Mouse (Mus musculus) hindbrain, embryonic 16.5 days (tissue): ENCODE results near the gene Wdr17. TPM values are rescaled to one million over a fixed set of nuclear protein-coding genes. Genes with fewer than 3 reads are reported as not detected.

Source experiments
- ATAC-seq: fragments of 200-750 bp; cut with Nextera tagmentation; 2 replicates; pipeline ENCODE4 v1.8.0; 2017; ENCODE audit warnings: moderate TSS enrichment, moderate library complexity
- H3K27ac ChIP-seq: fragments of 300-500 bp; sonication (generic); 2 replicates; pipeline ENCODE4 v1.5.1; 2014; ENCODE audit warnings: low read depth, mild to moderate bottlenecking, control low read depth, low read length, moderate library complexity
- H3K27me3 ChIP-seq: fragments of 300-500 bp; sonication (generic); replicated peaks from 2 replicates; pipeline ENCODE4 v1.6.1; 2014; ENCODE audit warnings: low read length; ENCODE audit not compliant: control insufficient read depth, insufficient read depth
- H3K36me3 ChIP-seq: fragments of 300-500 bp; sonication (generic); 2 replicates; pipeline ENCODE4 v1.6.1; 2014; ENCODE audit warnings: mild to moderate bottlenecking, low read length, moderate library complexity, mixed read lengths; ENCODE audit not compliant: control insufficient read depth, insufficient read depth
- H3K4me1 ChIP-seq: fragments of 300-500 bp; sonication (generic); 2 replicates; pipeline ENCODE4 v1.6.1; 2014; ENCODE audit warnings: low read depth, low read length; ENCODE audit not compliant: control insufficient read depth, insufficient read depth
- H3K4me2 ChIP-seq: fragments of 300-500 bp; sonication (generic); 2 replicates; pipeline ENCODE4 v1.6.1; 2014; ENCODE audit warnings: mild to moderate bottlenecking, low read length, control low read depth, moderate library complexity
- H3K4me3 ChIP-seq: fragments of 300-500 bp; sonication (generic); 2 replicates; pipeline ENCODE4 v1.5.1; 2014; ENCODE audit warnings: mild to moderate bottlenecking, low read length, control low read depth, moderate library complexity
- H3K9ac ChIP-seq: fragments of 300-500 bp; sonication (generic); 2 replicates; pipeline ENCODE4 v1.6.1; 2014; ENCODE audit warnings: low read depth, mild to moderate bottlenecking, control low read depth, low read length, moderate library complexity
- H3K9me3 ChIP-seq: fragments of 300-500 bp; sonication (generic); 2 replicates; pipeline ENCODE4 v1.6.1; 2014; ENCODE audit warnings: mild to moderate bottlenecking, low read length, moderate library complexity; ENCODE audit not compliant: control insufficient read depth
- WGBS: fragments of 180-500 bp; shearing (Covaris S2); extraction: QIAGEN DNeasy Blood & Tissue Kit; methylation state at CpG from one replicate; pipeline ENCODE4 v1.1.7; 2014; 5-methylcytosine and 5-hydroxymethylcytosine counted together
- polyA plus RNA-seq: library from polyadenylated mRNA; unstranded; fragments of >200 nt; fragmentation: Nextera tagmentation; extraction: Ambion mirVana; gene quantifications from 2 replicates; pipeline ENCODE4 v1.2.1, GENCODE M21; 2015

Wdr17 gene
- polyA plus RNA-seq, 1 experiment from 2014 or later, result 13.9 TPM

GRCm38 (mm10) chr8:54886560-54886959 lies 424 bp downstream of the Wdr17 start:
- no peak overlapping the region for H3K9ac ChIP-seq
- no peak overlapping the region for H3K4me3 ChIP-seq
- WGBS, result 91% methylated on average over 4 of the region's 4 CpGs
- no peak overlapping the region for H3K27ac ChIP-seq
- no peaks in the 10 kb centered on the region for H3K27me3 ChIP-seq
- H3K4me2 ChIP-seq, result no peak overlapping the region
- no peaks in the 10 kb centered on the region for H3K4me1 ChIP-seq
- H3K9me3 ChIP-seq, result no peaks in the 10 kb centered on the region
- no peaks in the 10 kb centered on the region for H3K36me3 ChIP-seq
- no peak for ATAC-seq

GRCm38 (mm10) chr8:54876458-54876857 lies 10.5 kb downstream of the Wdr17 start:
- H3K27me3 ChIP-seq, result no peaks in the 10 kb centered on the region
- H3K9me3 ChIP-seq, result no peaks in the 10 kb centered on the region
- H3K4me3 ChIP-seq, result no peak overlapping the region
- H3K9ac ChIP-seq, result no peak overlapping the region
- ATAC-seq, result no peak
- H3K4me2 ChIP-seq, result no peak overlapping the region
- WGBS, result 87% methylated on average over 4 of the region's 4 CpGs
- H3K27ac ChIP-seq, result no peak overlapping the region
- no peaks in the 10 kb centered on the region for H3K36me3 ChIP-seq
- H3K4me1 ChIP-seq, result no peaks in the 10 kb centered on the region

DNA sequence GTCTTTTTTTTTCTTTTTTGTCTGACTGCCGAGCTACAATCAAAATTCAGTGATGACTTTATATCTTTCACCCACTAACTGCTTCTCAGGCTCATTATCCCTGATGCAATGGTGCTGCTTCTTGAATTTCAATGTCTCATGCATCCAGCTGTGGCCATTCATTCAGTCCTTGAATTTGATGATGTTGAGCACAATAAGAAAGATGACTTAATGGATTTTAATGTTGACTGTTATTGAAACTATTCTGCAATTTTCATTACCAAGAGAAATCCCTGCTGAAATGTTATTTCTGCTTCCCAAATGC lies 22.3 kb downstream of the Wdr17 start:
- H3K4me1 ChIP-seq, result no peaks in the 10 kb centered on the region; the same call in 1 of the 2 replicates
- H3K36me3 ChIP-seq, result no peaks in the 10 kb centered on the region
- 0 out of 2 replicates have a peak, but pooled peaks have one; percentile 30 for ATAC-seq
- no peak overlapping the region for H3K4me3 ChIP-seq
- H3K9ac ChIP-seq, result no peak overlapping the region
- 0 out of 2 replicates have a peak overlapping the region, but pooled peaks have one; percentile 3 for H3K27ac ChIP-seq
- H3K9me3 ChIP-seq, result no peaks in the 10 kb centered on the region
- H3K27me3 ChIP-seq, result no peaks in the 10 kb centered on the region
- 48% methylated on average over 1 of the region's 1 CpGs for WGBS
- H3K4me2 ChIP-seq, result no peak overlapping the region

DNA sequence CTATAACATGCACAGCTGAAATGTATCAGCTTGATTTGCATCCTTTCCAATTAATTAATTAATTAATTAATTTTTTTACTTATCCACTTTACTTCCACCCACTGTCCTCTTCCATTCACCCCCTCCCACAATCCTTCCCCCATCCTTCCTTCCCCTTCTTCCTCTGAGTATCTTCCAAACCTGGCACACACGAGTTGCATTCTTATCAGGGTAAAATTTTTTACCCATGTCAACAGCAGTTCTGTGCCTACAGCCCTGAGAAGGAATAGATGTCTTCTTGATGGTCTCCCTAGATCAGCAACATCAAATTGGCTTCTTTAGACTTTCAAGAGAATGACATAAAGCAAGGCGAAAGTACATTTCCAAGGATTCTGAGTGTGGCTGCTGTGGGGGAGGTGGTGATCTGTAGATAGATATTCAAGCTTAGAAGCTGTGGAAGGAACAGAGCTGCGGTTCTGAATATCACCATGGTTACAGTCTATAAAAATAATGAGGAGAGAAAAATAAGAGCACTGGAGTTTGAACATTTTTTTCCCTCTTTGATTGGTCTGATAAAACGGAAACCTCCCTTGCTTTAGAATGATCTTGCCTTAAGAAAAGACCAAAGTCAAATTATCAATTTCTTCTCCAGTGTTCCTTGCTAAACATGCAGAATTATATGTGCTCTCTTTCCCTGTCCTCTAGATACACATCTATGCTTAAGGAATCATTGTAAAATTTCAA lies 22.8 kb downstream of the Wdr17 start:
- H3K36me3 ChIP-seq, result no peaks in the 10 kb centered on the region
- H3K9ac ChIP-seq, result no peak overlapping the region
- H3K9me3 ChIP-seq, result no peaks in the 10 kb centered on the region
- WGBS, result 59% methylated on average over 4 of the region's 4 CpGs
- ATAC-seq, result peak; percentile 78
- peak overlapping the region; percentile 24; the same call in 1 of the 2 replicates for H3K4me2 ChIP-seq
- H3K27me3 ChIP-seq, result no peaks in the 10 kb centered on the region
- peak overlapping the region; percentile 64 for H3K27ac ChIP-seq
- no peak overlapping the region for H3K4me3 ChIP-seq
- H3K4me1 ChIP-seq, result no peaks in the 10 kb centered on the region; the same call in 1 of the 2 replicates

- H3K4me2 ChIP-seq, result no peak overlapping the region
- WGBS, result 69% methylated on average over 5 of the region's 5 CpGs
- no peaks in the 10 kb centered on the region for H3K9me3 ChIP-seq
- no peaks in the 10 kb centered on the region for H3K27me3 ChIP-seq
- no peaks in the 10 kb centered on the region for H3K4me1 ChIP-seq
- no peak overlapping the region for H3K4me3 ChIP-seq
- ATAC-seq, result peak; percentile 68
- H3K9ac ChIP-seq, result no peak overlapping the region
- H3K36me3 ChIP-seq, result no peaks in the 10 kb centered on the region
- no peak overlapping the region for H3K27ac ChIP-seq
These were observed 50.7 kb downstream of the Wdr17 start for GRCm38 (mm10) chr8:54836029-54836959.

DNA sequence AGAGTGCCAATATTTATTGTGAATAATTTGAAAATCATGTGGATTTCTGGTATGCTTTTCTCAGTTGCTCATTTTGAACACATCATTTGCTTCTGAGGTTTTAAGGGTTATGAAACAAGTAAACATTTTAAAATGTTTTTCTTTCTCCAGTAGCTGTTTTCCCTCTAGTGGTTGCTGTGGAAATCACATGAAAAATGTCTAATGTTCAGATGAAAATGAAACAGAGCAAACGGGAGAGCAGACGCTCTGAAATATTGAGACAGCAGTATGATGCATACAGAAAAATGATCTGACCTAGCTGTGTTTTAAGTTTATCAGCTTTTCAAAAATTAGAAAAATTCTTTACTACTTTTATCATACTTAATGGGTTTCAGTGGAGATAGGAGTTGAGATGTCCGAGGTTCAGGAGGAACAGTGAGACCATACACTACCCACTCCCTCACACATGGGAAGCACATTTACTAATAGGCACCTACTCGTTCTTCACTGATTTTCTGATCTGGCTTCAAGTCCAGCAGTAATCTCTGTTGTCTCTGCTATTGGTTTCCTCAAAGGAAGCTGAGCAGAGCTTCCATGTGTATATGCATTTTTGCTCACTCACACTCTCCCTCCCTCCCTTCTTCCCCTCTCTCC lies 57.1 kb downstream of the Wdr17 start:
- Histone ChIP-seq H3K27ac (no peak overlapping the region), H3K4me2 (no peak overlapping the region; the same call in 1 of the 2 replicates), H3K9me3 (no peaks in the 10 kb centered on the region), H3K4me1 (no peaks in the 10 kb centered on the region), H3K4me3 (no peak overlapping the region), H3K9ac (no peak overlapping the region), H3K27me3 (no peaks in the 10 kb centered on the region), H3K36me3 (no peaks in the 10 kb centered on the region)
- WGBS, result 50% methylated on average over 4 of the region's 4 CpGs
- ATAC-seq, result peak; percentile 52

DNA sequence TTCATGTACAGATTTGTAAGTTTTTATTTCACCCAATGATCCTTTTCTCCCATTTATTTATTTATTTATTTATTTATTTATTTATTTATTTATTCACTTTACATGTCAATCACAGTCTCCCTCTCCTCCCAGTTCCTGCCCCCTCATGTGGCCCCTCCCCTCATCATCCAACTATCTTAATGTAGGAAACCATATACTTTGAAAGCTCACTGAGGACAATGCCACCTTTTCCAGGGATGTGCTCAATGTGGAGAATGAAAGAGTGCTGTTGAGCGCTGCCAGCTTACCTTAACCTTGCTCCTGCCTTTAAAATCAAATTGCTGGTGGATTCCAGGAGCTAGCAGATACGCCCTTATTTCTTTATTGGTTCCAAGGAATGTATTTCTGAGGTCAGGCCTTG lies 59.0 kb downstream of the Wdr17 start:
- WGBS, result 90% methylated on average over 2 of the region's 2 CpGs
- H3K4me1 ChIP-seq, result no peaks in the 10 kb centered on the region
- no peaks in the 10 kb centered on the region for H3K27me3 ChIP-seq
- no peak overlapping the region for H3K4me2 ChIP-seq
- no peaks in the 10 kb centered on the region; the same call in 1 of the 2 replicates for H3K9me3 ChIP-seq
- H3K9ac ChIP-seq, result no peak overlapping the region
- no peak overlapping the region for H3K4me3 ChIP-seq
- H3K27ac ChIP-seq, result no peak overlapping the region
- ATAC-seq, result no peak
- no peaks in the 10 kb centered on the region for H3K36me3 ChIP-seq

DNA sequence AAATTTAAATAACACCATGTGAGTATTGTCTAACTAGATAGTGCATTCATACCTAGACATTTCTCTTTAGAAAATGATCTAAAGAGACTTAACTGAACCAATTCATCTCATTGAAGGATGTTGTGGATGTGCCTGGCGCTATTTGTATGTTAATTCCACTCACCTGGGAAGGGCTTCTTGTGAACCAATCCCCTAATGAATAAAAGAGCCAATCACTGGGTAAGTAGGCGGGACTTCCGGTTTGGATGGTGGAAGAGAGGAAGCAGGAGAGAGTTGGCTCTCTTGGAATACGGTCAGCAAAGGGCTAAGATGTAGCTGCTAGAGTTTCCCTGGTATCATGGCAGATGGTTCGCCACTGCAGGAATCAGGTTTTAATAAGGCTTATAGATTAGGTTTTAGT lies 64.0 kb downstream of the Wdr17 start:
- WGBS, result 96% methylated on average over 5 of the region's 5 CpGs
- no peaks in the 10 kb centered on the region; the same call in 1 of the 2 replicates for H3K9me3 ChIP-seq
- H3K4me2 ChIP-seq, result no peak overlapping the region
- H3K36me3 ChIP-seq, result no peaks in the 10 kb centered on the region
- H3K27ac ChIP-seq, result no peak overlapping the region
- no peak for ATAC-seq
- no peak overlapping the region for H3K4me3 ChIP-seq
- no peaks in the 10 kb centered on the region for H3K4me1 ChIP-seq
- H3K27me3 ChIP-seq, result no peaks in the 10 kb centered on the region
- H3K9ac ChIP-seq, result no peak overlapping the region

DNA sequence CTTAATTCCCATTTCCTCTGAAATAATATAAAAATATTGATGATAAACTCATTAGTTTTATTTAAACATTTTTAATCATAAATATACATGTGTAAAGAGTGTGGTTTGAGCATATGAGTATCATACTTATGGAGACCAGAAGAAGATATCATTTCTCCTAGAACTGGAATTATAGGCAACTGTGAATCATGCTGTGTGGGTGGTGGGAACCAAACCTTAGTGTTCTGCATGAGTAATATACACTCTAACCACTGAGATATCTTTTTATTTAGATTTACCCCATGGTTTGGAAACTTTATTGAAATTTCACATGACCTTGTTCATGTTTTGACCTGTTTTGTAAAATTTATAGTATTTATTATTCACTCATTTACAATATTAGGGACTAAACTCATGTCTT lies 68.3 kb downstream of the Wdr17 start:
- ATAC-seq, result no peak
- no peaks in the 10 kb centered on the region; the same call in 1 of the 2 replicates for H3K9me3 ChIP-seq
- H3K4me2 ChIP-seq, result no peak overlapping the region
- H3K36me3 ChIP-seq, result no peaks in the 10 kb centered on the region
- no peak overlapping the region for H3K4me3 ChIP-seq
- H3K27ac ChIP-seq, result no peak overlapping the region
- no peaks in the 10 kb centered on the region for H3K27me3 ChIP-seq
- no peak overlapping the region for H3K9ac ChIP-seq
- no peaks in the 10 kb centered on the region for H3K4me1 ChIP-seq
